Mouse (Mus musculus): ENCODE data around the gene Inhbb.

Gene Inhbb

GRCm38 (mm10) chr1:119424141-119424860 is 2.3 kb upstream of the Inhbb start:
- POLR2A ChIA-PET: interaction anchor here in 2 of 4 experiments (0.6 to 1.1 kb wide), 2 partner anchors 36 to 135 kb away, joined by 5 read pairs; no protein-coding TSS in a partner anchor
- CTCF ChIA-PET: interaction anchor here (0.5 to 1.4 kb wide), 11 partner anchors 34 to 653 kb away, joined by 3 to 4 read pairs (median 3); no protein-coding TSS in a partner anchor

GRCm38 (mm10) chr1:119423510-119423909 is 1.5 kb upstream of the Inhbb start:
- ChIA-PET CTCF (interaction anchor here in 2 of 4 experiments (0.6 to 1.4 kb wide), 3 partner anchors 35 to 463 kb away, joined by 3 read pairs; no protein-coding TSS in a partner anchor), POLR2A (interaction anchor here in 1 of 4 experiments (0.6 kb wide), 1 partner anchor 134 kb away, joined by 5 read pairs; no protein-coding TSS in a partner anchor)

- ChIA-PET POLR2A (interaction anchor here in 2 of 4 experiments (0.6 kb wide), 3 partner anchors 20 to 302 kb away, joined by 3 read pairs; no protein-coding TSS in a partner anchor), CTCF (interaction anchor here in 3 of 4 experiments (0.6 to 0.7 kb wide), 3 partner anchors 25 to 1126 kb away, joined by 3 to 6 read pairs (median 5); no protein-coding TSS in a partner anchor)
These were observed 490 bp upstream of the Inhbb start for GRCm38 (mm10) chr1:119422460-119423015.

- ChIA-PET POLR2A (interaction anchor here (0.6 to 1.6 kb wide), 17 partner anchors 10 to 844 kb away, joined by 3 to 5 read pairs (median 3); no protein-coding TSS in a partner anchor), CTCF (interaction anchor here in 1 of 4 experiments (0.6 to 0.8 kb wide), 2 partner anchors 16 to 30 kb away, joined by 3 to 5 read pairs; no protein-coding TSS in a partner anchor)
These were observed 968 bp downstream of the Inhbb start for GRCm38 (mm10) chr1:119420984-119421575.

GRCm38 (mm10) chr1:119420189-119420983 is 1.7 kb downstream of the Inhbb start:
- CTCF ChIA-PET: interaction anchor here in 1 of 4 experiments (0.6 to 0.8 kb wide), 2 partner anchors 15 to 31 kb away, joined by 3 to 5 read pairs; no protein-coding TSS in a partner anchor

GRCm38 (mm10) chr1:119419151-119420105 is 2.6 kb downstream of the Inhbb start:
- POLR2A ChIA-PET: interaction anchor here (0.6 to 1.5 kb wide), 10 partner anchors 10 to 697 kb away, joined by 3 to 5 read pairs (median 3); no protein-coding TSS in a partner anchor

More at GRCm38 (mm10) chr1:119420189-119420983, 1.7 kb downstream of the Inhbb start:
- POLR2A ChIA-PET: interaction anchor here in 3 of 4 experiments (0.6 to 1.6 kb wide), 18 partner anchors 9 to 845 kb away, joined by 3 to 5 read pairs (median 4); no protein-coding TSS in a partner anchor

GRCm38 (mm10) chr1:119417991-119418390 is 4.1 kb downstream of the Inhbb start:
- POLR2A ChIA-PET: interaction anchor here in 1 of 4 experiments (0.6 kb wide), 1 partner anchor 478 kb away, joined by 4 read pairs; no protein-coding TSS in a partner anchor
- CTCF ChIA-PET: interaction anchor here in 2 of 4 experiments (0.6 to 2.0 kb wide), 2 partner anchors 8 to 72 kb away, joined by 3 to 4 read pairs; no protein-coding TSS in a partner anchor

More at GRCm38 (mm10) chr1:119419151-119420105, 2.6 kb downstream of the Inhbb start:
- CTCF ChIA-PET: interaction anchor here in 3 of 4 experiments (0.6 to 2.0 kb wide), 7 partner anchors 11 to 328 kb away, joined by 3 to 4 read pairs (median 4); no protein-coding TSS in a partner anchor

- ChIA-PET CTCF (interaction anchor here in 1 of 4 experiments (0.6 kb wide), 2 partner anchors 8 to 69 kb away, joined by 3 read pairs; no protein-coding TSS in a partner anchor), POLR2A (interaction anchor here in 1 of 4 experiments (0.6 kb wide), 1 partner anchor 478 kb away, joined by 4 read pairs; no protein-coding TSS in a partner anchor)
These were observed 4.5 kb downstream of the Inhbb start for GRCm38 (mm10) chr1:119417542-119417941.

GRCm38 (mm10) chr1:119416610-119417009 is 5.4 kb downstream of the Inhbb start:
- CTCF ChIA-PET: interaction anchor here in 1 of 4 experiments (0.6 kb wide), 1 partner anchor 41 kb away, joined by 4 read pairs; no protein-coding TSS in a partner anchor
- POLR2A ChIA-PET: interaction anchor here in 1 of 4 experiments (1.0 kb wide), 1 partner anchor 342 kb away, joined by 3 read pairs; no protein-coding TSS in a partner anchor

GRCm38 (mm10) chr1:119416177-119416576 is 5.9 kb downstream of the Inhbb start:
- ChIA-PET POLR2A (interaction anchor here in 1 of 4 experiments (1.0 kb wide), 1 partner anchor 341 kb away, joined by 3 read pairs; no protein-coding TSS in a partner anchor), CTCF (interaction anchor here in 1 of 4 experiments (0.6 kb wide), 1 partner anchor 42 kb away, joined by 4 read pairs; no protein-coding TSS in a partner anchor)

GRCm38 (mm10) chr1:119415151-119415550 is 6.9 kb downstream of the Inhbb start:
- CTCF ChIA-PET: no interaction called here
- POLR2A ChIA-PET: interaction anchor here in 3 of 4 experiments (0.6 to 1.0 kb wide), 4 partner anchors 27 to 501 kb away, joined by 5 to 10 read pairs (median 5); no protein-coding TSS in a partner anchor

GRCm38 (mm10) chr1:119410661-119411060 is 11.4 kb downstream of the Inhbb start:
- ChIA-PET POLR2A (interaction anchor here in 3 of 4 experiments (0.8 to 1.7 kb wide), 5 partner anchors 10 to 20 kb away, joined by 3 to 5 read pairs (median 3); no protein-coding TSS in a partner anchor), CTCF (no interaction called here)

- ChIA-PET POLR2A (interaction anchor here in 3 of 4 experiments (0.5 to 1.7 kb wide), 8 partner anchors 9 to 371 kb away, joined by 3 to 5 read pairs (median 3); no protein-coding TSS in a partner anchor), CTCF (no interaction called here)
These were observed 12.4 kb downstream of the Inhbb start for GRCm38 (mm10) chr1:119409599-119410168.

- POLR2A ChIA-PET: interaction anchor here in 3 of 4 experiments (0.5 to 1.7 kb wide), 6 partner anchors 10 to 371 kb away, joined by 3 to 5 read pairs (median 3); no protein-coding TSS in a partner anchor
- CTCF ChIA-PET: no interaction called here
These were observed 12.9 kb downstream of the Inhbb start for GRCm38 (mm10) chr1:119409106-119409505.

GRCm38 (mm10) chr1:119407691-119408315 is 14.2 kb downstream of the Inhbb start:
- POLR2A ChIA-PET: interaction anchor here in 2 of 4 experiments (0.7 to 2.4 kb wide), 7 partner anchors 10 to 118 kb away, joined by 3 to 7 read pairs (median 3); partner anchors contain the start of gene Tmem185b (in 1 of the 2)
- CTCF ChIA-PET: interaction anchor here in 2 of 4 experiments (0.7 to 1.4 kb wide), 3 partner anchors 49 to 321 kb away, joined by 3 to 7 read pairs (median 3); no protein-coding TSS in a partner anchor
